Mouse (Mus musculus) urinary bladder, postnatal 14 days (tissue): Measurements from ENCODE around the gene Olfr1297.

ENCODE experiments used
- DNase-seq: peaks from one replicate; pipeline ENCODE4 v3.0.0; 2021; ENCODE audit warnings: low spot score

Gene Olfr1297

GRCm38 (mm10) chr2:111626397-111626796 lies at the start of gene Olfr1297:
Olfr1297 (minus strand) TSS chr2:111626497.
- no peak for DNase-seq

GRCm38 (mm10) chr2:111661119-111661518 lies 34.8 kb upstream of the Olfr1297 start, which contains the start of gene Olfr1299:
Olfr1299 (plus strand) TSS chr2:111661419.
- DNase-seq, result no peak

GRCm38 (mm10) chr2:111649101-111649500 lies 22.8 kb upstream of the Olfr1297 start, which contains the start of gene Olfr1298:
Olfr1298 (minus strand) TSS chr2:111649201.
- DNase-seq, result no peak

GRCm38 (mm10) chr2:111569581-111569980 lies 56.7 kb downstream of the Olfr1297 start, which contains the start of gene Olfr1295:
Olfr1295 (minus strand) TSS chr2:111569681.
- DNase-seq, result no peak
